Comparison of ENCODE assay signal across 14 mouse cellular contexts in genomic region chr3:88992793-88993192, GRCm38 (mm10).
"Had no signal": no experiment of that assay in that cellular context is flagged by ENCODE, and none has a peak within 500 bp of the region (broad histone marks: within the 10 kb centered on the region; RNA-seq: fewer than 3 reads in every experiment).

No protein-coding gene starts in this region.

- H3K4me1 ChIP-seq: limb, embryonic 13.5 days; midbrain, embryonic 10.5 days; neural tube, embryonic 15.5 days had no signal

- H3K4me2 ChIP-seq: limb, embryonic 13.5 days; liver, embryonic 15.5 days; lung, embryonic 14.5 days; neural tube, embryonic 15.5 days had no signal

- H3K9me3 ChIP-seq: limb, embryonic 13.5 days; liver, embryonic 15.5 days; midbrain, embryonic 10.5 days; neural tube, embryonic 15.5 days had no signal

- DNase-seq: kidney, postnatal 36 days; left cerebral cortex, postnatal 4 days; lung, embryonic 14.5 days; lung, postnatal 10 days; lung, postnatal 4 days; midbrain, embryonic 14.5 days; right cerebral cortex, adult 18-20 months; right cerebral cortex, postnatal 25 days; thymus, postnatal 4 days had no signal

- H3K9ac ChIP-seq: limb, embryonic 13.5 days; liver, embryonic 15.5 days; lung, embryonic 14.5 days; neural tube, embryonic 15.5 days had no signal

- H3K27ac ChIP-seq: limb, embryonic 13.5 days; liver, embryonic 15.5 days; midbrain, embryonic 10.5 days; neural tube, embryonic 15.5 days had no signal

- H3K27me3 ChIP-seq: limb, embryonic 13.5 days; liver, embryonic 15.5 days; neural tube, embryonic 15.5 days had no signal

- H3K4me3 ChIP-seq: limb, embryonic 13.5 days; liver, embryonic 15.5 days; midbrain, embryonic 10.5 days; myocyte; neural tube, embryonic 15.5 days had no signal
